Mouse (Mus musculus): Measurements from ENCODE around the gene Il34.

Gene Il34

GRCm38 (mm10) chr8:110805669-110806068, at the start of gene Il34:
Il34 (minus strand) TSS chr8:110805924.
- peak; percentile 41 for DNase-seq (ENCODE audit: low read depth, low spot score)

- DNase-seq (ENCODE audit: low read depth, low spot score): no peak
Measured at GRCm38 (mm10) chr8:110851186-110851585, 45.5 kb upstream of the Il34 start.

- no peak for DNase-seq (ENCODE audit: low read depth, low spot score)
Measured at GRCm38 (mm10) chr8:110847645-110848495, 42.1 kb upstream of the Il34 start.

- DNase-seq (ENCODE audit: low read depth, low spot score): no peak
Measured at GRCm38 (mm10) chr8:110847171-110847549, 41.4 kb upstream of the Il34 start.

GRCm38 (mm10) chr8:110846405-110847170, 40.9 kb upstream of the Il34 start, which contains the start of the genes Cog4 and Sf3b3:
Cog4 (plus strand) TSS chr8:110846600.
Sf3b3 (minus strand) TSS chr8:110846787.
- DNase-seq (ENCODE audit: low read depth, low spot score): peak; percentile 94

GRCm38 (mm10) chr8:110845821-110846404, 40.2 kb upstream of the Il34 start:
- no peak for DNase-seq (ENCODE audit: low read depth, low spot score)

- no peak for DNase-seq (ENCODE audit: low read depth, low spot score)
Measured at GRCm38 (mm10) chr8:110844941-110845340, 39.2 kb upstream of the Il34 start.

- DNase-seq (ENCODE audit: low read depth, low spot score): no peak
Measured at GRCm38 (mm10) chr8:110843207-110843606, 37.5 kb upstream of the Il34 start.

GRCm38 (mm10) chr8:110842012-110842574, 36.4 kb upstream of the Il34 start:
- no peak for DNase-seq (ENCODE audit: low read depth, low spot score)

GRCm38 (mm10) chr8:110831956-110832355, 26.2 kb upstream of the Il34 start:
- no peak for DNase-seq (ENCODE audit: low read depth, low spot score)

GRCm38 (mm10) chr8:110828511-110828910, 22.8 kb upstream of the Il34 start:
- no peak for DNase-seq (ENCODE audit: low read depth, low spot score)

- peak; percentile 62 for DNase-seq (ENCODE audit: low read depth, low spot score)
Measured at GRCm38 (mm10) chr8:110824861-110825260, 19.1 kb upstream of the Il34 start.

GRCm38 (mm10) chr8:110821960-110822359, 16.2 kb upstream of the Il34 start:
- no peak for DNase-seq (ENCODE audit: low read depth, low spot score)

GRCm38 (mm10) chr8:110820257-110820656, 14.5 kb upstream of the Il34 start:
- peak; percentile 21 for DNase-seq (ENCODE audit: low read depth, low spot score)

GRCm38 (mm10) chr8:110818593-110818992, 12.9 kb upstream of the Il34 start:
- DNase-seq (ENCODE audit: low read depth, low spot score): peak; percentile 63

GRCm38 (mm10) chr8:110816990-110817389, 11.3 kb upstream of the Il34 start:
- no peak for DNase-seq (ENCODE audit: low read depth, low spot score)

- peak; percentile 40 for DNase-seq (ENCODE audit: low read depth, low spot score)
Measured at GRCm38 (mm10) chr8:110815308-110815707, 9.6 kb upstream of the Il34 start.

- DNase-seq (ENCODE audit: low read depth, low spot score): no peak
Measured at GRCm38 (mm10) chr8:110813081-110813812, 7.5 kb upstream of the Il34 start.

- no peak for DNase-seq (ENCODE audit: low read depth, low spot score)
Measured at GRCm38 (mm10) chr8:110812349-110813080, 6.8 kb upstream of the Il34 start.

- DNase-seq (ENCODE audit: low read depth, low spot score): no peak
Measured at GRCm38 (mm10) chr8:110811793-110812192, 6.1 kb upstream of the Il34 start.

Data from brain, adult 2 months (tissue).